10 mouse cellular contexts compared by ENCODE assay signal in the genomic region with DNA sequence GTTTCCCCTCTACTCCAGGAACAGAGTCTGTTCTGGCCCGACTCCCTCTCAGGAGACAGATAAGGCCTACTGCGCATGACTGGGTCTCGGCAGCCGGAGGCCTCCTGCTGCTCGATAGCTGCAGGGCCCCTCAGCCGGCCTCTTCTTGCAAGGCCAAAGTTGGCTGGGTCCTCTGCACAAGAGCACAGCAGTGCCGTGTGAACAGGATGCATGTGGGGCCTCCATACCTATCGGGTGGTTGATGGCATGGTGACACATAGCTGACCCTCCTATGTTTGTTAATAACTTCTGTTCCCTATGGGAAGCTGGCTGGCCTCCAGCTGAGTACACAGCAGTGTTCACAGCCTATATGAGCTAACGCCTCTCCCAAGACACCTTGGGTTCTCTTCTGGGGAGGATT. TPM values are rescaled to one million over a fixed set of nuclear protein-coding genes. Genes with fewer than 3 reads are reported as not detected.
DNase-seq lines count a peak whose midpoint lies in the region; ATAC-seq lines count a peak whose summit lies in the region.
"Had no signal": no experiment of that assay in that cellular context is flagged by ENCODE, and none has a peak within 500 bp of the region (broad histone marks: within the 10 kb centered on the region; RNA-seq: fewer than 3 reads in every experiment).

No protein-coding gene starts in this region.

- no peaks in the 10 kb centered on the region for H3K36me3 ChIP-seq in kidney, embryonic 15.5 days
- no peaks in the 10 kb centered on the region for H3K36me3 ChIP-seq in embryonic facial prominence, embryonic 11.5 days (replicated peaks; ENCODE audit: control insufficient read depth, insufficient read depth, low read depth, low read length)

- no peaks in the 10 kb centered on the region for H3K9me3 ChIP-seq in kidney, embryonic 15.5 days (replicated peaks)
- H3K9me3 ChIP-seq in embryonic facial prominence, embryonic 11.5 days (replicated peaks; ENCODE audit: control insufficient read depth, low read length) = no peaks in the 10 kb centered on the region

- no peak overlapping the region for H3K4me3 ChIP-seq in kidney, embryonic 15.5 days (replicated peaks)
- no peak overlapping the region for H3K4me3 ChIP-seq in embryonic facial prominence, embryonic 11.5 days (ENCODE audit: low read depth, low read length)

- no peak overlapping the region for H3K4me2 ChIP-seq in kidney, embryonic 15.5 days
- no peak overlapping the region for H3K4me2 ChIP-seq in embryonic facial prominence, embryonic 11.5 days (ENCODE audit: low read depth, low read length)

- peaks cover 9% of the 10 kb centered on the region for H3K27me3 ChIP-seq in kidney, embryonic 15.5 days
- H3K27me3 ChIP-seq in embryonic facial prominence, embryonic 11.5 days (ENCODE audit: control insufficient read depth, insufficient read depth, low read length) = no peaks in the 10 kb centered on the region

- 8% methylated on average over 9 of the region's 9 CpGs for WGBS in kidney, embryonic 15.5 days
- 25% methylated on average over 9 of the region's 9 CpGs for WGBS in embryonic facial prominence, embryonic 11.5 days

- peak; percentile 58 for ATAC-seq in kidney, embryonic 15.5 days (replicated peaks; ENCODE audit: low FRiP score)
- no peak; the same call in 1 of the 2 replicates for ATAC-seq in embryonic facial prominence, embryonic 11.5 days (replicated peaks; ENCODE audit: insufficient number of reproducible peaks, low FRiP score, low TSS enrichment, low read depth)
- no peak for ATAC-seq in monocyte, adult 5-6 weeks (replicated peaks; ENCODE audit: insufficient number of reproducible peaks, low FRiP score, low TSS enrichment, poor library complexity, severe bottlenecking)

- peak overlapping the region; percentile 71 for H3K27ac ChIP-seq in kidney, embryonic 15.5 days
- H3K27ac ChIP-seq in embryonic facial prominence, embryonic 11.5 days (replicated peaks; ENCODE audit: low read depth, low read length) = no peak overlapping the region

- DNase-seq in kidney, adult 8-10 months = no peak
- peak; percentile 61 for DNase-seq in embryonic facial prominence, embryonic 11.5 days (ENCODE audit: low spot score)
- DNase-seq in heart, postnatal 14 days = peak; percentile 53
- peak; percentile 46 to 73 for DNase-seq in lung, postnatal 4 days
- no peak for DNase-seq in spleen, postnatal 14 days (ENCODE audit: low spot score in 2 of 2)
- no peak for DNase-seq in thymus, postnatal 25 days

- H3K9ac ChIP-seq in kidney, embryonic 15.5 days = no peak overlapping the region
- no peak overlapping the region for H3K9ac ChIP-seq in embryonic facial prominence, embryonic 11.5 days (replicated peaks; ENCODE audit: low read length)

- intact Hi-C loops in heart, postnatal 14 days (cut with DNase I) = no loop called here

- peaks cover 84% of the 10 kb centered on the region for H3K4me1 ChIP-seq in kidney, embryonic 15.5 days
- peaks cover 4% of the 10 kb centered on the region for H3K4me1 ChIP-seq in embryonic facial prominence, embryonic 11.5 days (ENCODE audit: control insufficient read depth, insufficient read depth, low read length)

RNA-seq across cellular contexts. Expression of gene Dlk1, which starts 50.4 kb away (rescaled TPM):
- polyA plus RNA-seq in kidney, embryonic 15.5 days (2015; fragmentation: Nextera tagmentation; extraction: Ambion mirVana) = 116 and 182 TPM in 2 replicates
- 209 and 225 TPM in 2 replicates for polyA plus RNA-seq in embryonic facial prominence, embryonic 11.5 days (2014; fragmentation: Nextera tagmentation; extraction: Ambion mirVana)
- total RNA-seq in heart, postnatal 14 days (2021) = 1 to 10 TPM; 2.7 to 3.1 TPM
- total RNA-seq in monocyte, adult 5-6 weeks (2017) = not detected in 3 replicates
- total RNA-seq: MEL; neutrophil, adult 5-6 weeks had no signal

Comparison
In these comparisons a context has a peak if more than half of its experiments do, and no peak if none do; other contexts are left out.
1. DNase-seq: peak in embryonic facial prominence, embryonic 11.5 days (single experiment), heart, postnatal 14 days (2 of 2) and lung, postnatal 4 days (2 of 2); none in kidney, adult 8-10 months (0 of 2), spleen, postnatal 14 days (0 of 2) and thymus, postnatal 25 days (single experiment).